Mouse (Mus musculus) T-cell, adult 66 days (primary cell): ENCODE data around the gene Msh6. TPM values are rescaled to one million over a fixed set of nuclear protein-coding genes. Genes with fewer than 3 reads are reported as not detected.

Source experiments
- total RNA-seq, 2 experiments: library from RNA; stranded (reverse); gene quantifications; 3 replicates in 1 of 2; 4 replicates in 1 of 2; pipeline ENCODE4 v1.2.4; 2023

Gene Msh6
- 10 to 100 TPM; 24.5 to 29.2 TPM for total RNA-seq

GRCm38 (mm10) chr17:87974629-87975228, at the start of gene Msh6:
Msh6 (plus strand) TSS chr17:87975062.

Other genes with a start within 250 kb of the Msh6 start
- gene Kcnk12, start 177.1 kb upstream of the Msh6 start, total RNA-seq: not detected
- not detected for gene Rpl36-ps4, start 54.1 kb upstream of the Msh6 start, total RNA-seq
- gene Fbxo11, start 90.2 kb downstream of the Msh6 start, total RNA-seq: 10 to 100 TPM; 80.9 to 85.4 TPM